Mouse (Mus musculus): Measurements from ENCODE around the gene Krtap4-7.

GRCm38 (mm10) chr11:99646444-99646843 lies 2.6 kb upstream of the Krtap4-7 start:
- TF ChIP-seq CTCF (conservative IDR thresholded peaks at IDR 0.05 in 1 of 2, IDR thresholded peaks at IDR 0.05 in 1 of 2; ENCODE audit: low read depth in 2 of 2, low read length in 2 of 2), result no peak
- TF ChIP-seq USF1 (IDR thresholded peaks at IDR 0.05; ENCODE audit: low read depth, low read length), result no peak
- no peak for TF ChIP-seq JUND (conservative IDR thresholded peaks at IDR 0.05; ENCODE audit: low read depth, low read length)
- no peak for TF ChIP-seq POLR2A (IDR thresholded peaks at IDR 0.05; ENCODE audit: low read depth, low read length)
- no peak for TF ChIP-seq RCOR1 (conservative IDR thresholded peaks at IDR 0.05; ENCODE audit: low read depth, low read length)
- no peak for TF ChIP-seq CHD2 (IDR thresholded peaks at IDR 0.05; ENCODE audit: low read length)
- no peak for TF ChIP-seq EP300 (IDR thresholded peaks at IDR 0.05; ENCODE audit: low read length)
- no peak for TF ChIP-seq HCFC1 (IDR thresholded peaks at IDR 0.05; ENCODE audit: low read depth, low read length)

All from CH12.LX (cell line).